Mouse (Mus musculus): ENCODE data around the gene Ushbp1. TPM values are rescaled to one million over a fixed set of nuclear protein-coding genes. Genes with fewer than 3 reads are reported as not detected.

The Ushbp1 gene
- polyA plus RNA-seq, 1 experiment, result 0.04 TPM

GRCm38 (mm10) chr8:71379008-71379407, 16.6 kb downstream of the Ushbp1 start:
- TF ChIP-seq MYOD1 (IDR thresholded peaks at IDR 0.05; ENCODE audit: control insufficient read depth, insufficient read length, low read depth), result no peak
- TF ChIP-seq MAX (IDR thresholded peaks at IDR 0.05), result no peak
- TF ChIP-seq USF1 (IDR thresholded peaks at IDR 0.05; ENCODE audit: low read depth), result no peak
- no peak for TF ChIP-seq CEBPB (IDR thresholded peaks at IDR 0.05; ENCODE audit: low read depth)
- no peak for TF ChIP-seq CTCF (IDR thresholded peaks at IDR 0.05; ENCODE audit: control insufficient read depth, insufficient read depth, insufficient read length)
- no peak for TF ChIP-seq MYOG (IDR thresholded peaks at IDR 0.05; ENCODE audit: control insufficient read depth, extremely low read depth, insufficient read length)
- TF ChIP-seq FOSL1 (IDR thresholded peaks at IDR 0.05; ENCODE audit: insufficient read depth, low read length, poor library complexity, severe bottlenecking), result no peak
- Histone ChIP-seq H3K79me2 (ENCODE audit: control insufficient read depth, insufficient read depth) (peaks cover 39% of the 10 kb centered on the region), H3ac (ENCODE audit: control insufficient read depth, insufficient read length, low read depth) (no peak overlapping the region), H3K4me3 (ENCODE audit: insufficient read depth, poor library complexity, severe bottlenecking) (no peak overlapping the region), H3K79me3 (ENCODE audit: low read depth) (peaks cover 17% of the 10 kb centered on the region), H3K27me3 (ENCODE audit: control insufficient read depth, insufficient read depth, insufficient read length) (no peaks in the 10 kb centered on the region), H3K36me3 (ENCODE audit: control insufficient read depth, insufficient read depth) (peaks cover 32% of the 10 kb centered on the region)

GRCm38 (mm10) chr8:71376423-71377030, 19.1 kb downstream of the Ushbp1 start:
- no peak overlapping the region for H3K4me3 ChIP-seq (ENCODE audit: insufficient read depth, poor library complexity, severe bottlenecking)
- peaks cover 17% of the 10 kb centered on the region for H3K79me3 ChIP-seq (ENCODE audit: low read depth)
- H3K79me2 ChIP-seq (ENCODE audit: control insufficient read depth, insufficient read depth), result peaks cover 39% of the 10 kb centered on the region
- peaks cover 40% of the 10 kb centered on the region for H3K36me3 ChIP-seq (ENCODE audit: control insufficient read depth, insufficient read depth)
- no peaks in the 10 kb centered on the region for H3K27me3 ChIP-seq (ENCODE audit: control insufficient read depth, insufficient read depth, insufficient read length)
- H3ac ChIP-seq (ENCODE audit: control insufficient read depth, insufficient read length, low read depth), result no peak overlapping the region
- TF ChIP-seq MYOG (IDR thresholded peaks at IDR 0.05; ENCODE audit: control insufficient read depth, extremely low read depth, insufficient read length) (no peak), MYOD1 (IDR thresholded peaks at IDR 0.05; ENCODE audit: control insufficient read depth, insufficient read length, low read depth) (no peak), CTCF (IDR thresholded peaks at IDR 0.05; ENCODE audit: control insufficient read depth, insufficient read depth, insufficient read length) (no peak), FOSL1 (IDR thresholded peaks at IDR 0.05; ENCODE audit: insufficient read depth, low read length, poor library complexity, severe bottlenecking) (no peak), MAX (IDR thresholded peaks at IDR 0.05) (no peak), CEBPB (IDR thresholded peaks at IDR 0.05; ENCODE audit: low read depth) (no peak), USF1 (IDR thresholded peaks at IDR 0.05; ENCODE audit: low read depth) (no peak)

GRCm38 (mm10) chr8:71375581-71376422, 19.8 kb downstream of the Ushbp1 start:
- peaks cover 32% of the 10 kb centered on the region for H3K79me2 ChIP-seq (ENCODE audit: control insufficient read depth, insufficient read depth)
- TF ChIP-seq FOSL1 (IDR thresholded peaks at IDR 0.05; ENCODE audit: insufficient read depth, low read length, poor library complexity, severe bottlenecking), result no peak
- TF ChIP-seq USF1 (IDR thresholded peaks at IDR 0.05; ENCODE audit: low read depth), result no peak
- TF ChIP-seq CEBPB (IDR thresholded peaks at IDR 0.05; ENCODE audit: low read depth), result no peak
- no peak for TF ChIP-seq MYOD1 (IDR thresholded peaks at IDR 0.05; ENCODE audit: control insufficient read depth, insufficient read length, low read depth)
- no peak for TF ChIP-seq CTCF (IDR thresholded peaks at IDR 0.05; ENCODE audit: control insufficient read depth, insufficient read depth, insufficient read length)
- TF ChIP-seq MYOG (IDR thresholded peaks at IDR 0.05; ENCODE audit: control insufficient read depth, extremely low read depth, insufficient read length), result no peak
- no peak for TF ChIP-seq MAX (IDR thresholded peaks at IDR 0.05)
- no peak overlapping the region for H3ac ChIP-seq (ENCODE audit: control insufficient read depth, insufficient read length, low read depth)
- no peaks in the 10 kb centered on the region for H3K27me3 ChIP-seq (ENCODE audit: control insufficient read depth, insufficient read depth, insufficient read length)
- no peak overlapping the region for H3K4me3 ChIP-seq (ENCODE audit: insufficient read depth, poor library complexity, severe bottlenecking)
- peaks cover 14% of the 10 kb centered on the region for H3K79me3 ChIP-seq (ENCODE audit: low read depth)
- H3K36me3 ChIP-seq (ENCODE audit: control insufficient read depth, insufficient read depth), result peaks cover 40% of the 10 kb centered on the region

GRCm38 (mm10) chr8:71374616-71375206, 20.9 kb downstream of the Ushbp1 start:
- H3K4me3 ChIP-seq (ENCODE audit: insufficient read depth, poor library complexity, severe bottlenecking), result no peak overlapping the region
- peaks cover 21% of the 10 kb centered on the region for H3K79me2 ChIP-seq (ENCODE audit: control insufficient read depth, insufficient read depth)
- H3K79me3 ChIP-seq (ENCODE audit: low read depth), result peaks cover 6% of the 10 kb centered on the region
- H3K36me3 ChIP-seq (ENCODE audit: control insufficient read depth, insufficient read depth), result peaks cover 44% of the 10 kb centered on the region
- H3K27me3 ChIP-seq (ENCODE audit: control insufficient read depth, insufficient read depth, insufficient read length), result no peaks in the 10 kb centered on the region
- TF ChIP-seq MAX (IDR thresholded peaks at IDR 0.05), result no peak
- no peak overlapping the region for H3ac ChIP-seq (ENCODE audit: control insufficient read depth, insufficient read length, low read depth)

- H3K36me3 ChIP-seq (ENCODE audit: control insufficient read depth, insufficient read depth), result peaks cover 52% of the 10 kb centered on the region
- TF ChIP-seq MYOD1 (IDR thresholded peaks at IDR 0.05; ENCODE audit: control insufficient read depth, insufficient read length, low read depth) (no peak), MYOG (IDR thresholded peaks at IDR 0.05; ENCODE audit: control insufficient read depth, extremely low read depth, insufficient read length) (no peak), CTCF (IDR thresholded peaks at IDR 0.05; ENCODE audit: control insufficient read depth, insufficient read depth, insufficient read length) (no peak), CEBPB (IDR thresholded peaks at IDR 0.05; ENCODE audit: low read depth) (no peak), USF1 (IDR thresholded peaks at IDR 0.05; ENCODE audit: low read depth) (no peak), MAX (IDR thresholded peaks at IDR 0.05) (no peak), FOSL1 (IDR thresholded peaks at IDR 0.05; ENCODE audit: insufficient read depth, low read length, poor library complexity, severe bottlenecking) (no peak)
- no peaks in the 10 kb centered on the region for H3K27me3 ChIP-seq (ENCODE audit: control insufficient read depth, insufficient read depth, insufficient read length)
- H3K4me3 ChIP-seq (ENCODE audit: insufficient read depth, poor library complexity, severe bottlenecking), result no peak overlapping the region
- no peaks in the 10 kb centered on the region for H3K79me3 ChIP-seq (ENCODE audit: low read depth)
- H3K79me2 ChIP-seq (ENCODE audit: control insufficient read depth, insufficient read depth), result peaks cover 15% of the 10 kb centered on the region
- H3ac ChIP-seq (ENCODE audit: control insufficient read depth, insufficient read length, low read depth), result no peak overlapping the region
These were observed 22.6 kb downstream of the Ushbp1 start for GRCm38 (mm10) chr8:71373000-71373399.

All from C2C12 (cell line).